Mouse (Mus musculus) right cerebral cortex, postnatal 36 days (tissue): ENCODE results near the gene Speer3.
"Not testable (repeated sequence)": the region's sequence is repeated elsewhere in the genome, so short reads cannot be mapped to it uniquely, and the experiment has no call there.

Experiments
- DNase-seq, 2 experiments: peaks; one replicate each; pipeline ENCODE4 v3.0.0; 2022; ENCODE audit warnings: low spot score in 2 of 2, mixed read lengths in 1 of 2

Gene Speer3

GRCm38 (mm10) chr5:13791319-13791718 lies at the start of gene Speer3:
Gene Speer3 (plus strand): TSS chr5:13791619.
- no peak for DNase-seq

- not testable (repeated sequence) for DNase-seq
Measured at GRCm38 (mm10) chr5:13810496-13810895, 19.1 kb downstream of the Speer3 start.

GRCm38 (mm10) chr5:13825108-13825507 lies 33.7 kb downstream of the Speer3 start:
- no peak for DNase-seq

- no peak for DNase-seq
Measured at GRCm38 (mm10) chr5:13826708-13827107, 35.3 kb downstream of the Speer3 start.

GRCm38 (mm10) chr5:13844317-13844716 lies 52.9 kb downstream of the Speer3 start:
- no peak for DNase-seq
